Mouse (Mus musculus) bone marrow macrophage, adult 2 months (primary cell): ENCODE measurements at regions not wholly inside any gene's neighbourhood (a gene's known extent, or its start where the extent isn't known, plus 50 kb on each side); places are given as distances from the start of the nearest gene placed in this dataset.

Source experiments
- CTCF ChIP-seq: IDR thresholded peaks from 2 replicates; pipeline ENCODE4 v1.5.1; 2012; ENCODE audit warnings: low read depth, mild to moderate bottlenecking, low read length, moderate library complexity
- POLR2A ChIP-seq: IDR thresholded peaks from 2 replicates; pipeline ENCODE4 v1.6.1; 2012; ENCODE audit warnings: mild to moderate bottlenecking, low read depth, low read length, borderline replicate concordance

GRCm38 (mm10) chr13:6189566-6189965 lies 328.3 kb downstream of the Klf6 start:
- TF ChIP-seq CTCF (no peak), POLR2A (no peak)
